Mouse (Mus musculus) bone marrow macrophage, adult 2 months (primary cell): Measurements from ENCODE around the gene Apba1.

ENCODE experiments used
- CTCF ChIP-seq: IDR thresholded peaks from 2 replicates; pipeline ENCODE4 v1.5.1; 2012; ENCODE audit warnings: low read depth, mild to moderate bottlenecking, low read length, moderate library complexity
- POLR2A ChIP-seq: IDR thresholded peaks from 2 replicates; pipeline ENCODE4 v1.6.1; 2012; ENCODE audit warnings: mild to moderate bottlenecking, low read depth, low read length, borderline replicate concordance

- TF ChIP-seq POLR2A (no peak), CTCF (no peak)
Observed at GRCm38 (mm10) chr19:23894822-23895221, 136.1 kb downstream of the Apba1 start.
